Mouse (Mus musculus) heart, adult 2 months (tissue): ENCODE measurements around the gene Psg20.
"Not testable (repeated sequence)": the region's sequence is repeated elsewhere in the genome, so short reads cannot be mapped to it uniquely, and the experiment has no call there.

ENCODE experiments used
- CTCF ChIP-seq: fragments of 200-600 bp; IDR thresholded peaks from 2 replicates; pipeline ENCODE4 v1.8.1; 2022; ENCODE audit warnings: antibody characterized with exemption, mild to moderate bottlenecking, moderate library complexity
- EP300 ChIP-seq: fragments of 200-500 bp; IDR thresholded peaks from 2 replicates; pipeline ENCODE4 v1.6.1; 2011; ENCODE audit warnings: low read depth, low read length, control low read depth; ENCODE audit not compliant: insufficient read depth
- POLR2A ChIP-seq: fragments of 200-500 bp; IDR thresholded peaks from 2 replicates; pipeline ENCODE4 v1.6.1; 2011; ENCODE audit warnings: mild to moderate bottlenecking, low read depth, low read length, control low read depth; ENCODE audit not compliant: insufficient read depth

- not testable (repeated sequence) for TF ChIP-seq EP300, POLR2A, CTCF
Observed at GRCm38 (mm10) chr7:18725931-18726330, 39.9 kb upstream of the Psg20 start.
